Comparison of ENCODE assay signal across 14 mouse cellular contexts in genomic region chr2:162182621-162183475, GRCm38 (mm10).
DNase-seq lines count a peak whose midpoint lies in the region; ATAC-seq lines count a peak whose summit lies in the region.
"Had no signal": no experiment of that assay in that cellular context is flagged by ENCODE, and none has a peak within 500 bp of the region (broad histone marks: within the 10 kb centered on the region; RNA-seq: fewer than 3 reads in every experiment).

No protein-coding gene starts in this region.

- H3K27me3 ChIP-seq in embryonic facial prominence, embryonic 14.5 days (replicated peaks; ENCODE audit: control insufficient read depth, insufficient read depth, low read length), result no peaks in the 10 kb centered on the region
- H3K27me3 ChIP-seq in embryonic facial prominence, embryonic 10.5 days (replicated peaks; ENCODE audit: low read depth, poor library complexity, severe bottlenecking), result no peaks in the 10 kb centered on the region
- H3K27me3 ChIP-seq in midbrain, embryonic 14.5 days (ENCODE audit: control insufficient read depth, insufficient read depth, low read length), result no peaks in the 10 kb centered on the region
- H3K27me3 ChIP-seq: limb, embryonic 15.5 days; neural tube, embryonic 12.5 days; Patski had no signal

- no peak overlapping the region for H3K9ac ChIP-seq in embryonic facial prominence, embryonic 14.5 days (ENCODE audit: low read depth, low read length)
- no peak overlapping the region for H3K9ac ChIP-seq in midbrain, embryonic 14.5 days (replicated peaks; ENCODE audit: low read length)
- H3K9ac ChIP-seq: limb, embryonic 15.5 days; lung, embryonic 14.5 days; neural tube, embryonic 12.5 days had no signal

- ATAC-seq in embryonic facial prominence, embryonic 14.5 days (ENCODE audit: low read depth), result no peak
- no peak for ATAC-seq in midbrain, embryonic 14.5 days (ENCODE audit: low FRiP score, low TSS enrichment)
- ATAC-seq: Patski had no signal

- no peak overlapping the region for H3K27ac ChIP-seq in embryonic facial prominence, embryonic 14.5 days (replicated peaks; ENCODE audit: low read depth, low read length)
- H3K27ac ChIP-seq in embryonic facial prominence, embryonic 10.5 days (replicated peaks), result no peak overlapping the region
- no peak overlapping the region; the same call in 1 of the 2 replicates for H3K27ac ChIP-seq in midbrain, embryonic 14.5 days (replicated peaks; ENCODE audit: low read depth, low read length)
- H3K27ac ChIP-seq: kidney, postnatal 0 days; limb, embryonic 15.5 days; neural tube, embryonic 12.5 days had no signal

- no peaks in the 10 kb centered on the region for H3K36me3 ChIP-seq in embryonic facial prominence, embryonic 14.5 days (ENCODE audit: control insufficient read depth, insufficient read depth, low read length)
- no peaks in the 10 kb centered on the region for H3K36me3 ChIP-seq in embryonic facial prominence, embryonic 10.5 days (replicated peaks)
- H3K36me3 ChIP-seq in midbrain, embryonic 14.5 days (ENCODE audit: control insufficient read depth, insufficient read depth, low read length), result no peaks in the 10 kb centered on the region
- H3K36me3 ChIP-seq: limb, embryonic 15.5 days; neural tube, embryonic 12.5 days had no signal

- H3K4me3 ChIP-seq in embryonic facial prominence, embryonic 14.5 days (ENCODE audit: low read depth, low read length), result no peak overlapping the region
- H3K4me3 ChIP-seq in embryonic facial prominence, embryonic 10.5 days, result no peak overlapping the region
- H3K4me3 ChIP-seq in midbrain, embryonic 14.5 days (replicated peaks; ENCODE audit: low read depth, low read length), result 0 out of 2 replicates have a peak overlapping the region, but pooled peaks have one; percentile 2
- H3K4me3 ChIP-seq: limb, embryonic 15.5 days; neural tube, embryonic 12.5 days had no signal

- H3K9me3 ChIP-seq in embryonic facial prominence, embryonic 14.5 days (ENCODE audit: control insufficient read depth, low read length), result no peaks in the 10 kb centered on the region
- H3K9me3 ChIP-seq in embryonic facial prominence, embryonic 10.5 days, result no peaks in the 10 kb centered on the region
- H3K9me3 ChIP-seq in midbrain, embryonic 14.5 days (ENCODE audit: control insufficient read depth, low read length), result no peaks in the 10 kb centered on the region
- H3K9me3 ChIP-seq: limb, embryonic 15.5 days; neural tube, embryonic 12.5 days had no signal

- H3K4me1 ChIP-seq in embryonic facial prominence, embryonic 14.5 days (ENCODE audit: control insufficient read depth, insufficient read depth, low read length), result no peaks in the 10 kb centered on the region
- no peaks in the 10 kb centered on the region for H3K4me1 ChIP-seq in embryonic facial prominence, embryonic 10.5 days
- H3K4me1 ChIP-seq in midbrain, embryonic 14.5 days (ENCODE audit: control insufficient read depth, insufficient read depth, low read length), result peaks cover 8% of the 10 kb centered on the region; the same call in 1 of the 2 replicates
- H3K4me1 ChIP-seq: limb, embryonic 15.5 days; neural tube, embryonic 12.5 days had no signal

- DNase-seq in embryonic facial prominence, embryonic 14.5 days (ENCODE audit: low spot score), result peak; percentile 26
- DNase-seq in embryonic facial prominence, embryonic 10.5 days (ENCODE audit: low spot score), result no peak
- peak; percentile 9 for DNase-seq in layer of hippocampus, adult 9-11 months
- no peak for DNase-seq in layer of hippocampus, adult 11-12 months (ENCODE audit: low spot score)
- DNase-seq in MN1 (ENCODE audit: low spot score), result peak; percentile 21
- peak; percentile 73 for DNase-seq in midbrain, embryonic 14.5 days
- DNase-seq in lung, postnatal 36 days, result no peak
- DNase-seq in lung, postnatal 14 days, result no peak
- DNase-seq: cerebellum, adult 8-10 months; lung, embryonic 14.5 days had no signal

- WGBS in embryonic facial prominence, embryonic 14.5 days, result 67% methylated on average over 20 of the region's 20 CpGs
- 83% methylated on average over 20 of the region's 20 CpGs for WGBS in embryonic facial prominence, embryonic 10.5 days
- 34% methylated on average over 20 of the region's 20 CpGs for WGBS in midbrain, embryonic 14.5 days

- H3K4me2 ChIP-seq in embryonic facial prominence, embryonic 14.5 days (ENCODE audit: low read depth, low read length), result no peak overlapping the region
- H3K4me2 ChIP-seq in midbrain, embryonic 14.5 days (ENCODE audit: low read length), result peak overlapping the region; percentile 34
- H3K4me2 ChIP-seq: limb, embryonic 15.5 days; lung, embryonic 14.5 days; neural tube, embryonic 12.5 days had no signal

Comparison
In these comparisons a context has a peak if more than half of its experiments do, and no peak if none do; other contexts are left out.
1. DNase-seq: peak in embryonic facial prominence, embryonic 14.5 days (single experiment), layer of hippocampus, adult 9-11 months (single experiment), MN1 (single experiment) and midbrain, embryonic 14.5 days (single experiment); none in embryonic facial prominence, embryonic 10.5 days (single experiment), layer of hippocampus, adult 11-12 months (single experiment), lung, postnatal 36 days (single experiment) and lung, postnatal 14 days (single experiment).